Mouse (Mus musculus) olfactory bulb, adult 2 months (tissue): ENCODE measurements around the gene Rab8b.

Experiments
- CTCF ChIP-seq: fragments of 200-500 bp; IDR thresholded peaks from 2 replicates; pipeline ENCODE4 v1.5.1; 2012; ENCODE audit warnings: low read depth, mild to moderate bottlenecking, low read length, moderate library complexity; ENCODE audit not compliant: insufficient read depth
- POLR2A ChIP-seq: fragments of 200-500 bp; IDR thresholded peaks from 2 replicates; pipeline ENCODE4 v1.6.1; 2012; ENCODE audit warnings: mild to moderate bottlenecking, low read depth, low read length, moderate library complexity; ENCODE audit not compliant: insufficient read depth

GRCm38 (mm10) chr9:66919382-66919971, at the start of gene Rab8b:
- TF ChIP-seq CTCF (no peak), POLR2A (peak; percentile 59)
